Mouse (Mus musculus): Measurements from ENCODE around the gene Tdrkh.

GRCm38 (mm10) chr3:94383476-94383875, 29.6 kb upstream of the Tdrkh start:
- TF ChIP-seq TAL1 (IDR thresholded peaks at IDR 0.05; ENCODE audit: low read length) (no peak), GATA1 (IDR thresholded peaks at IDR 0.05; ENCODE audit: low read length) (no peak)

Data from erythroblast, embryonic 14.5 days (primary cell).